Mouse (Mus musculus) B cell, adult 67 days (primary cell): ENCODE data around the gene Uba5. TPM values are rescaled to one million over a fixed set of nuclear protein-coding genes. Genes with fewer than 3 reads are reported as not detected.

Source experiments
- total RNA-seq, 2 experiments: library from RNA; stranded (reverse); gene quantifications; 4 replicates each; pipeline ENCODE4 v1.2.4; 2023

Uba5 gene
- 10 to 100 TPM; 29.5 to 31.3 TPM for total RNA-seq

GRCm38 (mm10) chr9:104062430-104063243 is at the start of gene Uba5:
Gene Uba5, minus strand, starts transcription at chr9:104063134.

GRCm38 (mm10) chr9:104063244-104063961 is 469 bp upstream of the Uba5 start, which contains the start of gene Acad11:
Gene Acad11, plus strand, starts transcription at chr9:104063377.

GRCm38 (mm10) chr9:104040362-104040761 is 22.6 kb downstream of the Uba5 start, which contains the start of gene Gm28305:
Gene Gm28305, plus strand, starts transcription at chr9:104040662.

GRCm38 (mm10) chr9:104001921-104002859 is 60.7 kb downstream of the Uba5 start, which contains the start of gene Nphp3:
Gene Nphp3, plus strand, starts transcription at chr9:104002544.

Other genes with a start within 250 kb of the Uba5 start
- 1 to 10 TPM; 5.5 to 8.8 TPM for gene Nphp3, start 60.6 kb downstream of the Uba5 start, total RNA-seq
- gene Gm28305, start 22.5 kb downstream of the Uba5 start, total RNA-seq: not detected
- gene Acad11, start 243 bp upstream of the Uba5 start, total RNA-seq: 10 to 100 TPM; 18.3 to 19.2 TPM
- gene Ackr4, start 63.8 kb upstream of the Uba5 start, total RNA-seq: not detected
- 100 to 1,000 TPM in 1 of 2 experiments, 10 to 100 TPM in 1; 94.5 to 100 TPM for gene Dnajc13, start 199.8 kb upstream of the Uba5 start, total RNA-seq